Mouse (Mus musculus): ENCODE data around the gene Vmn1r4. TPM values are rescaled to one million over a fixed set of nuclear protein-coding genes. Genes with fewer than 3 reads are reported as not detected.

Gene Vmn1r4
- polyA plus RNA-seq, 1 experiment, result 0.14 TPM

GRCm38 (mm10) chr6:56917578-56918368 lies 6.0 kb upstream of the Vmn1r4 start:
- TF ChIP-seq CTCF (conservative IDR thresholded peaks at IDR 0.05; ENCODE audit: insufficient read depth, insufficient read length, low read depth, low read length) (no peak), POLR2A (IDR thresholded peaks at IDR 0.05; ENCODE audit: low read depth, low read length) (no peak)
- Histone ChIP-seq H3K4me3 (ENCODE audit: insufficient read depth, low read depth, low read length) (no peak overlapping the region), H3K4me1 (ENCODE audit: control insufficient read depth, insufficient read depth, low read length) (peaks cover 25% of the 10 kb centered on the region), H3K36me3 (ENCODE audit: control insufficient read depth, insufficient read depth, low read length) (no peaks in the 10 kb centered on the region), H3K27ac (ENCODE audit: insufficient read depth, low read depth, low read length) (no peak overlapping the region; the same call in 1 of the 2 replicates), H3K27me3 (replicated peaks; ENCODE audit: control insufficient read depth, insufficient read depth, low read length) (no peaks in the 10 kb centered on the region)
- peak; percentile 30 for DNase-seq
- WGBS, result 49% methylated on average over 12 of the region's 12 CpGs

- Histone ChIP-seq H3K4me1 (ENCODE audit: control insufficient read depth, insufficient read depth, low read length) (peaks cover 19% of the 10 kb centered on the region), H3K27ac (ENCODE audit: insufficient read depth, low read depth, low read length) (peak overlapping the region; percentile 100), H3K27me3 (replicated peaks; ENCODE audit: control insufficient read depth, insufficient read depth, low read length) (no peaks in the 10 kb centered on the region), H3K4me3 (ENCODE audit: insufficient read depth, low read depth, low read length) (no peak overlapping the region), H3K36me3 (ENCODE audit: control insufficient read depth, insufficient read depth, low read length) (no peaks in the 10 kb centered on the region)
- WGBS, result 71% methylated on average over 7 of the region's 7 CpGs
- TF ChIP-seq CTCF (conservative IDR thresholded peaks at IDR 0.05; ENCODE audit: insufficient read depth, insufficient read length, low read depth, low read length) (no peak), POLR2A (IDR thresholded peaks at IDR 0.05; ENCODE audit: low read depth, low read length) (no peak)
- DNase-seq, result peak; percentile 12
Measured at GRCm38 (mm10) chr6:56919330-56920044, 4.3 kb upstream of the Vmn1r4 start.

DNA sequence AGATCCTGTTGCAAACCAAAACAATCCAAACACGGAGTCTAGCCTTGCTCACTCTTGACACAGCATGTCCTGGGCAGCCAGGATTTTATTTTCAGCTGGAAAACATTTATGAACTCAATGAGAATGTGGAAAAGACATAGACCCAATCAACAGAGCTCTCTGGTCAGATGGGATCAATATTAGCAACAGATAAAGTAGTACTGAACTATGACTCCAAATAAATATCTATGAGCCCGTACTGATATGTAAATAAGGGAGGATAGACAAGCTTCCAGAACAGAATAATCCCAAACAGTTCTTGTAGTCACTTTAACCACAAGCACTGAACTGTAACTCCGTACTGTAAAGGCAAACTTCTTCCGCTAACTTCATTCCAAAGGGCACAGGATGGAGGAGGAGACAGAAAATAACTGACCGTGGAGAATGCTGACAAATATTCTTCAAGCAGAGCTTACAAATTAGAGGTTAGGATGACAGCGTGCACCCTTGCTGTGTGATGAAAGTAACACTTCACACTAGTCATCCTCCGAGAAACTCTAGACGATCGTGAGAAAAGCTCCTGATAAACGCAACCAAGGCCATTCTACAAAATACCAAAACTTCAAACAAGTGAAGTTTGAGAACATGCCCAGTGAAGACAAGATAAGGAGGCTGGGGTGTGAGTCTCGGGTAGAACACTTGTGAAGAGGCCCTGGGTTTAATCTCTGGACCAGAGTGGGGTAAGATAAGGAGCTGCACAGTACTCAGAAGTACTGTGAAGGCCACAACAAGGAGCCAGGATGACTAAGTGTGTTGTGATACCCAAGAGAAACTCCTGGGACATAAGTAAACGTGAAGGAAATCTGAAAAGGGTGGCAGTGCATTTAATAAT lies 3.4 kb upstream of the Vmn1r4 start:
- Histone ChIP-seq H3K4me3 (ENCODE audit: insufficient read depth, low read depth, low read length) (peak overlapping the region; percentile 38), H3K4me1 (ENCODE audit: control insufficient read depth, insufficient read depth, low read length) (peaks cover 22% of the 10 kb centered on the region), H3K27ac (ENCODE audit: insufficient read depth, low read depth, low read length) (peak overlapping the region; percentile 100), H3K27me3 (replicated peaks; ENCODE audit: control insufficient read depth, insufficient read depth, low read length) (no peaks in the 10 kb centered on the region), H3K36me3 (ENCODE audit: control insufficient read depth, insufficient read depth, low read length) (no peaks in the 10 kb centered on the region)
- peak; percentile 91 for DNase-seq
- TF ChIP-seq POLR2A (IDR thresholded peaks at IDR 0.05; ENCODE audit: low read depth, low read length) (no peak), CTCF (conservative IDR thresholded peaks at IDR 0.05; ENCODE audit: insufficient read depth, insufficient read length, low read depth, low read length) (no peak)
- 30% methylated on average over 12 of the region's 12 CpGs for WGBS

GRCm38 (mm10) chr6:56923331-56923725 lies 487 bp upstream of the Vmn1r4 start:
- Histone ChIP-seq H3K27me3 (replicated peaks; ENCODE audit: control insufficient read depth, insufficient read depth, low read length) (no peaks in the 10 kb centered on the region), H3K4me3 (ENCODE audit: insufficient read depth, low read depth, low read length) (peak overlapping the region; percentile 81), H3K4me1 (ENCODE audit: control insufficient read depth, insufficient read depth, low read length) (peaks cover 9% of the 10 kb centered on the region), H3K36me3 (ENCODE audit: control insufficient read depth, insufficient read depth, low read length) (no peaks in the 10 kb centered on the region), H3K27ac (ENCODE audit: insufficient read depth, low read depth, low read length) (peak overlapping the region; percentile 69)
- no peak for DNase-seq
- TF ChIP-seq CTCF (conservative IDR thresholded peaks at IDR 0.05; ENCODE audit: insufficient read depth, insufficient read length, low read depth, low read length), result no peak
- TF ChIP-seq POLR2A (IDR thresholded peaks at IDR 0.05; ENCODE audit: low read depth, low read length), result no peak
- WGBS, result under 1% methylated on average over 25 of the region's 25 CpGs

GRCm38 (mm10) chr6:56931648-56932415 lies 8.0 kb downstream of the Vmn1r4 start:
- TF ChIP-seq CTCF (conservative IDR thresholded peaks at IDR 0.05; ENCODE audit: insufficient read depth, insufficient read length, low read depth, low read length) (no peak), POLR2A (IDR thresholded peaks at IDR 0.05; ENCODE audit: low read depth, low read length) (no peak)
- Histone ChIP-seq H3K36me3 (ENCODE audit: control insufficient read depth, insufficient read depth, low read length) (no peaks in the 10 kb centered on the region), H3K27ac (ENCODE audit: insufficient read depth, low read depth, low read length) (peak overlapping the region; percentile 80), H3K4me3 (ENCODE audit: insufficient read depth, low read depth, low read length) (no peak overlapping the region), H3K27me3 (replicated peaks; ENCODE audit: control insufficient read depth, insufficient read depth, low read length) (no peaks in the 10 kb centered on the region), H3K4me1 (ENCODE audit: control insufficient read depth, insufficient read depth, low read length) (no peaks in the 10 kb centered on the region)
- peak; percentile 81 for DNase-seq
- 24% methylated on average over 4 of the region's 4 CpGs for WGBS

DNA sequence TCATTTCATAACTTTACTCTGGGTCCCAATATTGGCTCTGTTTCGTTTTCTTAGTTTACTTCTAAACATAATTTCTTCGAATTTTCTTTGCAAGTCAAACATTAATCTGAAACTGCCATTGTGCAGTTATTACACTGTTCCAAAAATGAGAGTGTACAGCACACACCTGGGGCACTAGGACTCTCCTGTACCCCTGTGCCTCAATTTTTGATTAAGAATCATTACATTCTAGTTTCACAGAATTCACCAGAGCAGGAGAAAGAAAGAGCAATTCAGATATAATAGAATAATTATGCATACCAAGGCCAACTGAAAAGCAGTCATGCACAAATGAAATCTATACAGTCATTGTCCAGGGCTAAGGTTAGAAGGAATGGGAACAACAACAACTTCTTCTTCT lies 8.6 kb downstream of the Vmn1r4 start:
- peak; percentile 51 for DNase-seq
- Histone ChIP-seq H3K27me3 (replicated peaks; ENCODE audit: control insufficient read depth, insufficient read depth, low read length) (no peaks in the 10 kb centered on the region), H3K4me3 (ENCODE audit: insufficient read depth, low read depth, low read length) (no peak overlapping the region), H3K27ac (ENCODE audit: insufficient read depth, low read depth, low read length) (no peak overlapping the region), H3K36me3 (ENCODE audit: control insufficient read depth, insufficient read depth, low read length) (no peaks in the 10 kb centered on the region), H3K4me1 (ENCODE audit: control insufficient read depth, insufficient read depth, low read length) (no peaks in the 10 kb centered on the region)
- TF ChIP-seq CTCF (conservative IDR thresholded peaks at IDR 0.05; ENCODE audit: insufficient read depth, insufficient read length, low read depth, low read length), result no peak
- 38% methylated on average over 2 of the region's 2 CpGs for WGBS

Data from kidney, adult 2 months (tissue).